Mouse (Mus musculus) MEL (cell line): ENCODE results near the gene Tmem150a. TPM values are rescaled to one million over a fixed set of nuclear protein-coding genes. Genes with fewer than 3 reads are reported as not detected.
A peak's percentile ranks its signal among the peaks of the same experiment; 100 is the strongest.

Experiments used
- DNase-seq: peaks from one replicate; pipeline ENCODE4 v3.0.0; 2011; ENCODE audit warnings: low read depth, low spot score
- H3K27ac ChIP-seq: 2 replicates; pipeline ENCODE4 v1.5.1; 2012; ENCODE audit warnings: low read depth, mild to moderate bottlenecking, control low read depth, low read length, moderate library complexity; ENCODE audit not compliant: control insufficient read depth
- H3K27me3 ChIP-seq, 2 experiments: fragments of 150-350 bp in 1 of 2; sonication (generic) in 1 of 2; 2 replicates each; pipeline ENCODE4 v1.6.1; 2012; ENCODE audit warnings: low read length in 2 of 2, mild to moderate bottlenecking in 2 of 2, improper control_type of control experiment in 1 of 2, moderate library complexity in 1 of 2; ENCODE audit not compliant: insufficient read depth in 2 of 2, control insufficient read depth in 1 of 2
- H3K36me3 ChIP-seq, 2 experiments: 2 replicates each; pipeline ENCODE4 v1.6.1; 2012 to 2014; ENCODE audit warnings: low read length in 2 of 2, improper control_type of control experiment in 1 of 2, inconsistent platforms in 1 of 2, mild to moderate bottlenecking in 1 of 2; ENCODE audit not compliant: insufficient read depth in 2 of 2, control insufficient read depth in 1 of 2
- H3K4me1 ChIP-seq, 2 experiments: fragments of 150-350 bp in 1 of 2; sonication (generic) in 1 of 2; 2 replicates each; pipeline ENCODE4 v1.6.1; 2012; ENCODE audit warnings: low read length in 2 of 2, improper control_type of control experiment in 1 of 2, mild to moderate bottlenecking in 1 of 2; ENCODE audit not compliant: insufficient read depth in 2 of 2, control insufficient read depth in 1 of 2
- H3K4me3 ChIP-seq, 2 experiments: fragments of 150-350 bp in 1 of 2; sonication (generic) in 1 of 2; 2 replicates each; pipeline ENCODE4 v1.5.1; 2012; ENCODE audit warnings: low read depth in 2 of 2, low read length in 2 of 2, mild to moderate bottlenecking in 2 of 2, moderate library complexity in 2 of 2, control low read depth in 1 of 2, improper control_type of control experiment in 1 of 2; ENCODE audit not compliant: control insufficient read depth in 1 of 2, insufficient read depth in 1 of 2
- H3K79me2 ChIP-seq: 2 replicates; pipeline ENCODE4 v1.6.1; 2012; ENCODE audit warnings: mild to moderate bottlenecking, low read length, moderate library complexity; ENCODE audit not compliant: control insufficient read depth, poor library complexity, insufficient read depth
- H3K9ac ChIP-seq: 2 replicates; pipeline ENCODE4 v1.6.1; 2012; ENCODE audit warnings: low read depth, mild to moderate bottlenecking, control low read depth, low read length, moderate library complexity; ENCODE audit not compliant: control insufficient read depth, poor library complexity, severe bottlenecking
- H3K9me3 ChIP-seq: fragments of 150-350 bp; sonication (generic); replicated peaks from 2 replicates; pipeline ENCODE4 v1.6.1; 2012; ENCODE audit warnings: mild to moderate bottlenecking, low read length, improper control_type of control experiment, moderate library complexity; ENCODE audit not compliant: insufficient read depth
- BHLHE40 ChIP-seq: IDR thresholded peaks from 2 replicates; pipeline ENCODE4 v1.6.1; 2012; ENCODE audit warnings: low read depth, mild to moderate bottlenecking, inconsistent platforms, low read length, improper control_type of control experiment, borderline replicate concordance
- CHD2 ChIP-seq: IDR thresholded peaks from 2 replicates; pipeline ENCODE4 v1.6.1; 2011; ENCODE audit warnings: low read length, improper control_type of control experiment
- E2F4 ChIP-seq: IDR thresholded peaks from 2 replicates; pipeline ENCODE4 v1.6.1; 2011; ENCODE audit warnings: low read depth, low read length, improper control_type of control experiment, borderline replicate concordance
- ELF1 ChIP-seq: IDR thresholded peaks from 2 replicates; pipeline ENCODE4 v1.6.1; 2014; ENCODE audit warnings: low read depth, mild to moderate bottlenecking, inconsistent platforms, low read length, improper control_type of control experiment, moderate library complexity
- EP300 ChIP-seq, 2 experiments: IDR thresholded peaks; 2 replicates each; pipeline ENCODE4 v1.6.1; 2011; ENCODE audit warnings: improper control_type of control experiment in 2 of 2, low read length in 2 of 2, low read depth in 1 of 2, mild to moderate bottlenecking in 1 of 2
- ETS1 ChIP-seq: IDR thresholded peaks from 2 replicates; pipeline ENCODE4 v1.6.1; 2012; ENCODE audit warnings: low read depth, mild to moderate bottlenecking, inconsistent platforms, low read length, improper control_type of control experiment, moderate library complexity
- GABPA ChIP-seq: IDR thresholded peaks from 2 replicates; pipeline ENCODE4 v1.6.1; 2012; ENCODE audit warnings: low read depth, mild to moderate bottlenecking, inconsistent platforms, low read length, improper control_type of control experiment, moderate library complexity
- GATA1 ChIP-seq: IDR thresholded peaks from 2 replicates; pipeline ENCODE4 v1.6.1; 2011; ENCODE audit warnings: low read depth, low read length, improper control_type of control experiment
- JUND ChIP-seq: IDR thresholded peaks from 2 replicates; pipeline ENCODE4 v1.6.1; 2011; ENCODE audit warnings: low read depth, mild to moderate bottlenecking, improper control_type of control experiment, low read length
- MAZ ChIP-seq: IDR thresholded peaks from 2 replicates; pipeline ENCODE4 v1.6.1; 2012; ENCODE audit warnings: low read depth, mild to moderate bottlenecking, inconsistent platforms, low read length, improper control_type of control experiment
- MYB ChIP-seq: IDR thresholded peaks from 2 replicates; pipeline ENCODE4 v1.6.1; 2011; ENCODE audit warnings: mild to moderate bottlenecking, low read depth, low read length, improper control_type of control experiment
- NELFE ChIP-seq: IDR thresholded peaks from 2 replicates; pipeline ENCODE4 v1.6.1; 2011; ENCODE audit warnings: low read depth, low read length, improper control_type of control experiment
- POLR2A ChIP-seq, 2 experiments: IDR thresholded peaks; 2 replicates each; pipeline ENCODE4 v1.6.1; 2011 to 2012; ENCODE audit warnings: low read length in 2 of 2, mild to moderate bottlenecking in 2 of 2, control low read depth in 1 of 2, improper control_type of control experiment in 1 of 2, low read depth in 1 of 2, moderate library complexity in 1 of 2; ENCODE audit not compliant: control insufficient read depth in 1 of 2, insufficient read depth in 1 of 2, poor library complexity in 1 of 2
- POLR2AphosphoS5 ChIP-seq: IDR thresholded peaks from 2 replicates; pipeline ENCODE4 v1.6.1; 2012; ENCODE audit warnings: low read depth, borderline replicate concordance, mild to moderate bottlenecking, inconsistent platforms, low read length, moderate library complexity, mixed read lengths
- SMC3 ChIP-seq: IDR thresholded peaks from 2 replicates; pipeline ENCODE4 v1.6.1; 2011; ENCODE audit warnings: low read depth, low read length, improper control_type of control experiment
- TAL1 ChIP-seq: IDR thresholded peaks from 2 replicates; pipeline ENCODE4 v1.6.1; 2012; ENCODE audit warnings: mild to moderate bottlenecking, inconsistent platforms, low read length, moderate library complexity, mixed read lengths
- TBP ChIP-seq: IDR thresholded peaks from 2 replicates; pipeline ENCODE4 v1.8.0; 2011; ENCODE audit warnings: low read depth, low read length, improper control_type of control experiment
- UBTF ChIP-seq: IDR thresholded peaks from 2 replicates; pipeline ENCODE4 v1.6.1; 2012; ENCODE audit warnings: low read depth, mild to moderate bottlenecking, inconsistent platforms, low read length, improper control_type of control experiment, moderate library complexity, borderline replicate concordance; ENCODE audit not compliant: insufficient read depth
- USF2 ChIP-seq, 2 experiments: IDR thresholded peaks; 2 replicates each; pipeline ENCODE4 v1.6.1; 2011 to 2012; ENCODE audit warnings: improper control_type of control experiment in 2 of 2, low read length in 2 of 2, borderline replicate concordance in 1 of 2, inconsistent platforms in 1 of 2, low read depth in 1 of 2, mild to moderate bottlenecking in 1 of 2; ENCODE audit not compliant: insufficient read depth in 1 of 2
- ZC3H11A ChIP-seq: IDR thresholded peaks from 2 replicates; pipeline ENCODE4 v1.6.1; 2012; ENCODE audit warnings: low read depth, mild to moderate bottlenecking, inconsistent platforms, low read length, improper control_type of control experiment
- polyA plus RNA-seq, 2 experiments: library from polyadenylated mRNA; stranded (reverse) in 1 of 2; unstranded in 1 of 2; fragments of >175 nt in 1 of 2; fragments of >200 nt in 1 of 2; gene quantifications; 2 replicates each; pipeline versions ENCODE4 v1.2.1 to v1.2.4; 2012; ENCODE audit warnings: low replicate concordance in 2 of 2, low read depth in 1 of 2; ENCODE audit not compliant: insufficient read length in 2 of 2, insufficient read depth in 1 of 2, missing spikeins in 1 of 2
- total RNA-seq: library from RNA; depleted of rRNA; stranded (reverse); fragments of 300-350 nt; gene quantifications from 2 replicates; pipeline ENCODE4 v1.2.3, GENCODE M21; 2012

Gene Tmem150a
- total and polyA plus RNA-seq, 3 experiments: 0.15 to 2.5 TPM; not detected in 1

DNA sequence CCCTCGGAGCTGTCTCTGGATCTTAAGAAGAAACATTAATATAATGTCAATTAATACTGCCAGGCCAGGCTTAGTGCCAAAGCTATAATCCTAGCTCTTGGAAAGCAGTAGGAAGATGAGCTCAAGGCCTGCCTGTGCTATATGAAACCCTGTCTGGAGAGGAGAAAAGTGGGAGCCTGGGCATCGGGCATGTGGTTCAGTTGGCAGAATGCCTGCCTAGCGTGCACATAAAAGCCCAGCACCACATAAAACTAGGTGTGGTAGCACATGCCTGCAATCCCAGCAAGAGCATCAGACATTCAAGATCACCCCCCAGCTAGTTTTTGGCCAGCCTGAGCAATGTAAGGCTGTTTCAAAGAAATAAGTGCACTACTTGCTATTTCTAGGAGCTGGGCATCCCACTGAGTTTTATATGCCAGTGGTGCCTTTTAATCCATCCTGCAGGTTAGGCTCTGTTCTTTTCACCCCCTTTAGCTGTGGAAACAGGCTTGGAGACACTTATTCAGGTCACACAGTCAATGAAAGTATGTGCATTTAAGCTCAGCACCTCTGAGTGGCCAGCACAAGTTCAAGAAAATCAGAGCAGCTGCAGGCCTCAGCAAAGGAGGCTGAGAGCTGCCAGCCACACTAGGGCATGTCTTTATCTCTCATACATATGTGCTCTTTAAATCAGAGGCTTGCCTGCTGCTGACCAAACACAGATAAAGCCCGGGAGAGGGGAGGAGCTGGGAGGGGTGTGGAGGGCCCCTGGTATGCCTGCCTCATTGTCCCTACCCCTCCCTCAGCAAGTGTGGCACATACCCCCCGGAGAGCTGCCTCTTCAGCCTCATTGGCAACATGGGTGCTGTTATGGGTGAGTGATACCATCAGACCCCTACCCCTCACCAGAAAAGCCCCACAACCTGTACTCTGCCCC is 2.2 kb downstream of the Tmem150a start (continued):
- TF ChIP-seq UBTF (no peak), ETS1 (peak; percentile 44; the same call in 1 of the 2 replicates), POLR2AphosphoS5 (no peak)

DNA sequence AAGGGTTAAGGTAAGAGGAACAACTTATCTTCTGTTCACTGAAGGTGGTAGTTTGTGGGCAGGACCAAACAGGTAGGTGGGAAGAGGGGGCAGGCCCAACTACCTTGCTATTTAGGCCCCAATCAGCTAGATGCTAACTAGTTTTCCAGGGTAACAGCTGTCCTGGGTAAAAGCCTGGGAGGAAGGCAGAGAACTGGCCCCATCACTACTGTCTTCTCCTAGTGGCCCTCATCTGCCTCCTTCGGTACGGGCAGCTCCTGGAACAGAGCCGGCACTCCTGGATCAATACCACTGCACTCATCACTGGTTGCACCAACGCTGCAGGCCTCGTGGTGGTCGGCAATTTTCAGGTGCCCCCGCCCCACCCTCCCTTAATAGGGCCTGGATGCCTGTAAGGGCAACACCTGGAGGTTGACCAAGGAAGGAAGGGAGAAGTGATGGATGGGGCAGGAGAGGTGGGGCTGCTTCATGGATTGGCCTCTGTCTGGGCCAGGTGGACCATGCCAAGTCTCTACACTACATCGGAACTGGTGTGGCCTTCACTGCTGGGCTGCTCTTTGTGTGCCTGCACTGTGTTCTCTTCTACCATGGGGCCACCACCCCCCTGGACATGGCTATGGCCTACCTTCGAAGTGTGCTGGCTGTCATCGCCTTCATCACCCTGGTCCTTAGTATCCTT is 3.0 kb downstream of the Tmem150a start:
- H3K36me3 ChIP-seq: peaks cover 0 to 20% of the 10 kb centered on the region in 2 experiments; a peak in 2 of 4 replicates
- no peaks in the 10 kb centered on the region for H3K9me3 ChIP-seq
- H3K4me1 ChIP-seq: peaks cover 0 to 21% of the 10 kb centered on the region in 2 experiments; a peak in 2 of 4 replicates
- TF ChIP-seq GATA1: no peak
- peak in 1 of 2 experiments; percentile 20; a peak in 1 of 4 replicates for TF ChIP-seq POLR2A (IDR thresholded peaks at IDR 0.05; ENCODE audit: control insufficient read depth in 1 of 2, insufficient read depth in 1 of 2, low read depth in 1 of 2, low read length in 2 of 2, poor library complexity in 1 of 2)
- no peak for DNase-seq
- peaks cover 8% of the 10 kb centered on the region for H3K79me2 ChIP-seq
- no peak overlapping the region for H3K9ac ChIP-seq
- no peaks in the 10 kb centered on the region for H3K27me3 ChIP-seq
- H3K27ac ChIP-seq: no peak overlapping the region
- no peak overlapping the region for H3K4me3 ChIP-seq

DNA sequence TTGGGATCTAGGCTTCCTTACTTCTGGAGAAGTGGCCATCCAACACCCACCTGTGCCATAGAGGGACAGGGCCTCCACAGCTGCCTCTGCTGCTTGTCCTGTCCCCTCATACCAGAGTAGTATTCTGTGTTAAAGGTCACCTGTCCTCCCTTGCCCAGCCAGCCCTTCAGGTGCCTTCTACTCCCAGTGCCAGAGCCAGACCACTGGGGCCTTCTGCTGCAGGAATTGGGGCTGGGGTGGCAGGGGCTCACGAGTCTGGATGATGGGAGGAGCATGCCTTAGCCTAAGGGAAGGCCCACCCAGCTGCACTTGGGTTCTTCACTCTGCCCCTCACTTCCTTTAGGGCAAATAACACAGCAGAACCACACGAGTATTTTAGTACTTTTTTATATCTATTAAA is 4.1 kb downstream of the Tmem150a start:
- no peak for TF ChIP-seq USF2 (IDR thresholded peaks at IDR 0.05; ENCODE audit: borderline replicate concordance in 1 of 2, insufficient read depth in 1 of 2, low read depth in 1 of 2, low read length in 2 of 2)
- TF ChIP-seq SMC3: no peak
- no peak for TF ChIP-seq JUND
- TF ChIP-seq GABPA: no peak
- TF ChIP-seq ETS1: no peak
- TF ChIP-seq EP300 (IDR thresholded peaks at IDR 0.05; ENCODE audit: low read depth in 1 of 2, low read length in 2 of 2): no peak
- no peak for TF ChIP-seq ELF1
- TF ChIP-seq MAZ: no peak
- no peak for TF ChIP-seq NELFE
- TF ChIP-seq E2F4: no peak
- TF ChIP-seq BHLHE40: no peak
- no peak for TF ChIP-seq TAL1
- no peak for TF ChIP-seq CHD2
- no peak for TF ChIP-seq ZC3H11A
- no peak for TF ChIP-seq MYB
- no peak for TF ChIP-seq GATA1
- no peak for TF ChIP-seq TBP
- no peaks in the 10 kb centered on the region for H3K27me3 ChIP-seq
- no peak overlapping the region for H3K27ac ChIP-seq
- no peak overlapping the region for H3K4me3 ChIP-seq
- peaks cover 0 to 30% of the 10 kb centered on the region in 2 experiments; a peak in 2 of 4 replicates for H3K4me1 ChIP-seq
- H3K36me3 ChIP-seq: peaks cover 0 to 27% of the 10 kb centered on the region in 2 experiments; a peak in 2 of 4 replicates
- H3K79me2 ChIP-seq: peaks cover 8% of the 10 kb centered on the region
- H3K9ac ChIP-seq: no peak overlapping the region
- no peak for DNase-seq
- no peaks in the 10 kb centered on the region for H3K9me3 ChIP-seq
